Mouse (Mus musculus) MEL (cell line): ENCODE data around the gene Dkk3. TPM values are rescaled to one million over a fixed set of nuclear protein-coding genes. Genes with fewer than 3 reads are reported as not detected.

Experiments
- DNase-seq: peaks from one replicate; pipeline ENCODE4 v3.0.0; 2011; ENCODE audit warnings: low read depth, low spot score
- H3K27ac ChIP-seq: 2 replicates; pipeline ENCODE4 v1.5.1; 2012; ENCODE audit warnings: low read depth, mild to moderate bottlenecking, control low read depth, low read length, moderate library complexity; ENCODE audit not compliant: control insufficient read depth
- H3K27me3 ChIP-seq, 2 experiments: fragments of 150-350 bp in 1 of 2; sonication (generic) in 1 of 2; 2 replicates each; pipeline ENCODE4 v1.6.1; 2012; ENCODE audit warnings: low read length in 2 of 2, mild to moderate bottlenecking in 2 of 2, improper control_type of control experiment in 1 of 2, moderate library complexity in 1 of 2; ENCODE audit not compliant: insufficient read depth in 2 of 2, control insufficient read depth in 1 of 2
- H3K36me3 ChIP-seq, 2 experiments: 2 replicates each; pipeline ENCODE4 v1.6.1; 2012 to 2014; ENCODE audit warnings: low read length in 2 of 2, improper control_type of control experiment in 1 of 2, inconsistent platforms in 1 of 2, mild to moderate bottlenecking in 1 of 2; ENCODE audit not compliant: insufficient read depth in 2 of 2, control insufficient read depth in 1 of 2
- H3K4me1 ChIP-seq, 2 experiments: fragments of 150-350 bp in 1 of 2; sonication (generic) in 1 of 2; 2 replicates each; pipeline ENCODE4 v1.6.1; 2012; ENCODE audit warnings: low read length in 2 of 2, improper control_type of control experiment in 1 of 2, mild to moderate bottlenecking in 1 of 2; ENCODE audit not compliant: insufficient read depth in 2 of 2, control insufficient read depth in 1 of 2
- H3K4me3 ChIP-seq, 2 experiments: fragments of 150-350 bp in 1 of 2; sonication (generic) in 1 of 2; 2 replicates each; pipeline ENCODE4 v1.5.1; 2012; ENCODE audit warnings: low read depth in 2 of 2, low read length in 2 of 2, mild to moderate bottlenecking in 2 of 2, moderate library complexity in 2 of 2, control low read depth in 1 of 2, improper control_type of control experiment in 1 of 2; ENCODE audit not compliant: control insufficient read depth in 1 of 2, insufficient read depth in 1 of 2
- H3K79me2 ChIP-seq: 2 replicates; pipeline ENCODE4 v1.6.1; 2012; ENCODE audit warnings: mild to moderate bottlenecking, low read length, moderate library complexity; ENCODE audit not compliant: control insufficient read depth, poor library complexity, insufficient read depth
- H3K9ac ChIP-seq: 2 replicates; pipeline ENCODE4 v1.6.1; 2012; ENCODE audit warnings: low read depth, mild to moderate bottlenecking, control low read depth, low read length, moderate library complexity; ENCODE audit not compliant: control insufficient read depth, poor library complexity, severe bottlenecking
- H3K9me3 ChIP-seq: fragments of 150-350 bp; sonication (generic); replicated peaks from 2 replicates; pipeline ENCODE4 v1.6.1; 2012; ENCODE audit warnings: mild to moderate bottlenecking, low read length, improper control_type of control experiment, moderate library complexity; ENCODE audit not compliant: insufficient read depth
- CHD1 ChIP-seq: IDR thresholded peaks from 2 replicates; pipeline ENCODE4 v1.6.1; 2012; ENCODE audit warnings: low read depth, mild to moderate bottlenecking, inconsistent platforms, low read length, improper control_type of control experiment
- EP300 ChIP-seq, 2 experiments: IDR thresholded peaks; 2 replicates each; pipeline ENCODE4 v1.6.1; 2011; ENCODE audit warnings: improper control_type of control experiment in 2 of 2, low read length in 2 of 2, low read depth in 1 of 2, mild to moderate bottlenecking in 1 of 2
- ETS1 ChIP-seq: IDR thresholded peaks from 2 replicates; pipeline ENCODE4 v1.6.1; 2012; ENCODE audit warnings: low read depth, mild to moderate bottlenecking, inconsistent platforms, low read length, improper control_type of control experiment, moderate library complexity
- GABPA ChIP-seq: IDR thresholded peaks from 2 replicates; pipeline ENCODE4 v1.6.1; 2012; ENCODE audit warnings: low read depth, mild to moderate bottlenecking, inconsistent platforms, low read length, improper control_type of control experiment, moderate library complexity
- GATA1 ChIP-seq: IDR thresholded peaks from 2 replicates; pipeline ENCODE4 v1.6.1; 2011; ENCODE audit warnings: low read depth, low read length, improper control_type of control experiment
- JUND ChIP-seq: IDR thresholded peaks from 2 replicates; pipeline ENCODE4 v1.6.1; 2011; ENCODE audit warnings: low read depth, mild to moderate bottlenecking, improper control_type of control experiment, low read length
- KAT2A ChIP-seq: conservative IDR thresholded peaks from 2 replicates; pipeline ENCODE4 v1.6.1; 2012; ENCODE audit warnings: low read depth, low read length, improper control_type of control experiment, inconsistent platforms
- MAX ChIP-seq: IDR thresholded peaks from 2 replicates; pipeline ENCODE4 v1.6.1; 2011; ENCODE audit warnings: low read length, improper control_type of control experiment
- MAZ ChIP-seq: IDR thresholded peaks from 2 replicates; pipeline ENCODE4 v1.6.1; 2012; ENCODE audit warnings: low read depth, mild to moderate bottlenecking, inconsistent platforms, low read length, improper control_type of control experiment
- MEF2A ChIP-seq: IDR thresholded peaks from 2 replicates; pipeline ENCODE4 v1.6.1; 2014; ENCODE audit warnings: low read depth, mild to moderate bottlenecking, inconsistent platforms, low read length, improper control_type of control experiment; ENCODE audit not compliant: poor library complexity, insufficient replicate concordance, severe bottlenecking; ENCODE audit errors: extremely low read depth
- MYB ChIP-seq: IDR thresholded peaks from 2 replicates; pipeline ENCODE4 v1.6.1; 2011; ENCODE audit warnings: mild to moderate bottlenecking, low read depth, low read length, improper control_type of control experiment
- MYC ChIP-seq: IDR thresholded peaks from 2 replicates; pipeline ENCODE4 v1.6.1; 2011; ENCODE audit warnings: low read depth, mild to moderate bottlenecking, low read length, improper control_type of control experiment, moderate library complexity
- NELFE ChIP-seq: IDR thresholded peaks from 2 replicates; pipeline ENCODE4 v1.6.1; 2011; ENCODE audit warnings: low read depth, low read length, improper control_type of control experiment
- NRF1 ChIP-seq: IDR thresholded peaks from 2 replicates; pipeline ENCODE4 v1.6.1; 2014; ENCODE audit warnings: low read depth, mild to moderate bottlenecking, inconsistent platforms, low read length, improper control_type of control experiment, moderate library complexity; ENCODE audit not compliant: poor library complexity, insufficient read depth, severe bottlenecking
- POLR2AphosphoS2 ChIP-seq: IDR thresholded peaks from 2 replicates; pipeline ENCODE4 v1.6.1; 2011; ENCODE audit warnings: low read length, improper control_type of control experiment
- RAD21 ChIP-seq: IDR thresholded peaks from 2 replicates; pipeline ENCODE4 v1.6.1; 2011; ENCODE audit warnings: mild to moderate bottlenecking, low read depth, low read length, improper control_type of control experiment
- SIN3A ChIP-seq: IDR thresholded peaks from 2 replicates; pipeline ENCODE4 v1.6.1; 2012; ENCODE audit warnings: low read length, improper control_type of control experiment, inconsistent platforms
- SMC3 ChIP-seq: IDR thresholded peaks from 2 replicates; pipeline ENCODE4 v1.6.1; 2011; ENCODE audit warnings: low read depth, low read length, improper control_type of control experiment
- TAL1 ChIP-seq: IDR thresholded peaks from 2 replicates; pipeline ENCODE4 v1.6.1; 2012; ENCODE audit warnings: mild to moderate bottlenecking, inconsistent platforms, low read length, moderate library complexity, mixed read lengths
- TBP ChIP-seq: IDR thresholded peaks from 2 replicates; pipeline ENCODE4 v1.8.0; 2011; ENCODE audit warnings: low read depth, low read length, improper control_type of control experiment
- TCF12 ChIP-seq: IDR thresholded peaks from 2 replicates; pipeline ENCODE4 v1.6.1; 2014; ENCODE audit warnings: low read depth, mild to moderate bottlenecking, inconsistent platforms, low read length, improper control_type of control experiment, moderate library complexity
- USF1 ChIP-seq: IDR thresholded peaks from 2 replicates; pipeline ENCODE4 v1.6.1; 2014; ENCODE audit warnings: low read depth, mild to moderate bottlenecking, inconsistent platforms, low read length, improper control_type of control experiment, moderate library complexity
- USF2 ChIP-seq, 2 experiments: IDR thresholded peaks; 2 replicates each; pipeline ENCODE4 v1.6.1; 2011 to 2012; ENCODE audit warnings: improper control_type of control experiment in 2 of 2, low read length in 2 of 2, borderline replicate concordance in 1 of 2, inconsistent platforms in 1 of 2, low read depth in 1 of 2, mild to moderate bottlenecking in 1 of 2; ENCODE audit not compliant: insufficient read depth in 1 of 2
- ZNF384 ChIP-seq: IDR thresholded peaks from 2 replicates; pipeline ENCODE4 v1.6.1; 2012; ENCODE audit warnings: low read depth, mild to moderate bottlenecking, inconsistent platforms, low read length, improper control_type of control experiment
- polyA plus RNA-seq, 2 experiments: library from polyadenylated mRNA; stranded (reverse) in 1 of 2; unstranded in 1 of 2; fragments of >175 nt in 1 of 2; fragments of >200 nt in 1 of 2; gene quantifications; 2 replicates each; pipeline versions ENCODE4 v1.2.1 to v1.2.4; 2012; ENCODE audit warnings: low replicate concordance in 2 of 2, low read depth in 1 of 2; ENCODE audit not compliant: insufficient read length in 2 of 2, insufficient read depth in 1 of 2, missing spikeins in 1 of 2
- total RNA-seq: library from RNA; depleted of rRNA; stranded (reverse); fragments of 300-350 nt; gene quantifications from 2 replicates; pipeline ENCODE4 v1.2.3, GENCODE M21; 2012

Gene Dkk3
- total and polyA plus RNA-seq, 3 experiments: not detected

DNA sequence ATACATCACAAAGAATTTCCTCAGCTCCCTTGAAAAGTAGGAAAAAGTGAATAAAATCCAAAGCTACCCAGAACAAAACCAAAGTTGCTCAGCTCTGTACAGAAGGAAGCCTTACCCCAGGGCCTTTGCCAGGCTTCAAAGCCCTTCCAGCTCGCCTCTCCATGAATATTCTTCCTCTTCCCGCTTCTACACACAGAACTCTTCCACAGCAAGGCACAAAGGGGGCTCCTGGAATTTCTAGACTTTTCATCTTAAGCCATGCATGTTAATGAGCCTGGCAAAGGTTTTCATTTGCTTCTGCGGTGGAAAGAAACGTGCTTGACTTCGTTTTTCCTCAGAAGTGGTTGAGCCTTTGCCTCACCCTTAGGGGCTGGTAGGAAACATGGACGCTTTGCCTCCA is 26.9 kb downstream of the Dkk3 start:
- no peak for DNase-seq
- no peaks in the 10 kb centered on the region for H3K27me3 ChIP-seq
- no peaks in the 10 kb centered on the region for H3K79me2 ChIP-seq
- no peaks in the 10 kb centered on the region for H3K9me3 ChIP-seq
- H3K27ac ChIP-seq: no peak overlapping the region
- no peak overlapping the region for H3K9ac ChIP-seq
- TF ChIP-seq MAZ: no peak
- TF ChIP-seq USF1: no peak
- TF ChIP-seq USF2 (IDR thresholded peaks at IDR 0.05; ENCODE audit: borderline replicate concordance in 1 of 2, insufficient read depth in 1 of 2, low read depth in 1 of 2, low read length in 2 of 2): no peak
- no peak for TF ChIP-seq EP300 (IDR thresholded peaks at IDR 0.05; ENCODE audit: low read depth in 1 of 2, low read length in 2 of 2)
- TF ChIP-seq ZNF384: no peak
- no peak for TF ChIP-seq TCF12
- no peak for TF ChIP-seq SMC3
- TF ChIP-seq TAL1: no peak
- no peak for TF ChIP-seq GATA1
- no peak for TF ChIP-seq JUND
- TF ChIP-seq MEF2A: no peak
- TF ChIP-seq NRF1: no peak
- no peak for TF ChIP-seq GABPA
- no peak for TF ChIP-seq POLR2AphosphoS2
- H3K4me1 ChIP-seq: no peaks in the 10 kb centered on the region
- no peak overlapping the region for H3K4me3 ChIP-seq
- H3K36me3 ChIP-seq: no peaks in the 10 kb centered on the region

DNA sequence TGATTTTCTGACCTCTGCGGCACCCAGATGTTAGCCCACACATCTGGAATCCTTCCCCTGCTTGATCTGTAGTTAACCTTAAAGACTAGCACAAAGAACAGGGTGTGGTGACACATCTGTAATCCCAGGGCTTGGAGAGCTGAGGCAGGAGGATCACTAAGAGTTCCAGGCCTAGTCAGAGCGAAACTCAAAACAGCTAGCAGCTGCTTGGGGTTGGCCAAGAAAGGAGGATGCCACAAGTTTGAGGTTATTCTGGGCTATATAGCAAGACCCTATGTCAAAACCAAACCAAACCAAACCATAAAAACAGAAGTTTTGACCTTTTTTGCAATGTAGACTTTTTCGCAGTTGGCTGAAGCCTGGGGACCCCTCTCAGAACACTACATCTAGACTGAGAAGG is 28.2 kb downstream of the Dkk3 start:
- H3K9me3 ChIP-seq: no peaks in the 10 kb centered on the region
- H3K4me1 ChIP-seq: no peaks in the 10 kb centered on the region
- no peaks in the 10 kb centered on the region for H3K36me3 ChIP-seq
- H3K79me2 ChIP-seq: no peaks in the 10 kb centered on the region
- TF ChIP-seq CHD1 (no peak), MYB (no peak), MAX (no peak), RAD21 (no peak), NELFE (no peak), SIN3A (no peak), MAZ (no peak), ETS1 (no peak), GATA1 (no peak), TCF12 (no peak), MYC (no peak), KAT2A (no peak), TBP (no peak)
- H3K4me3 ChIP-seq: no peak overlapping the region
- DNase-seq: no peak
- H3K27me3 ChIP-seq: no peaks in the 10 kb centered on the region
- no peak overlapping the region for H3K27ac ChIP-seq
- H3K9ac ChIP-seq: no peak overlapping the region
